Mouse (Mus musculus) gastrocnemius, postnatal 4 days (tissue): ENCODE results near the gene Tmem82. TPM values are rescaled to one million over a fixed set of nuclear protein-coding genes. Genes with fewer than 3 reads are reported as not detected.
"Not testable (repeated sequence)": the region's sequence is repeated elsewhere in the genome, so short reads cannot be mapped to it uniquely, and the experiment has no call there.

Experiments
- DNase-seq, 2 experiments: peaks; one replicate each; pipeline ENCODE4 v3.0.0; 2021 to 2022; ENCODE audit warnings: low spot score in 2 of 2, mixed read lengths in 2 of 2
- total RNA-seq, 2 experiments: library from RNA; stranded (reverse); gene quantifications; 2 replicates each; pipeline ENCODE4 v1.2.3; 2021

The Tmem82 gene
- total RNA-seq, 2 experiments from 2014 or later = 3.5 to 4.3 TPM

GRCm38 (mm10) chr4:141578833-141579232 lies 39.6 kb downstream of the Tmem82 start:
- DNase-seq = no peak

GRCm38 (mm10) chr4:141576877-141577276 lies 41.6 kb downstream of the Tmem82 start:
- DNase-seq = no peak

- no peak for DNase-seq
Measured at GRCm38 (mm10) chr4:141576404-141576803, 42.0 kb downstream of the Tmem82 start.

- DNase-seq = peak; percentile 81 to 86
Measured at GRCm38 (mm10) chr4:141574789-141575702, 43.4 kb downstream of the Tmem82 start.

GRCm38 (mm10) chr4:141573359-141573966 lies 45.0 kb downstream of the Tmem82 start:
- DNase-seq = no peak

- DNase-seq = no peak
Measured at GRCm38 (mm10) chr4:141572668-141573358, 45.6 kb downstream of the Tmem82 start.

GRCm38 (mm10) chr4:141571934-141572333 lies 46.5 kb downstream of the Tmem82 start:
- no peak for DNase-seq

- no peak for DNase-seq
Measured at GRCm38 (mm10) chr4:141571337-141571739, 47.1 kb downstream of the Tmem82 start.

GRCm38 (mm10) chr4:141570821-141571220 lies 47.6 kb downstream of the Tmem82 start:
- DNase-seq = no peak

GRCm38 (mm10) chr4:141570004-141570403 lies 48.4 kb downstream of the Tmem82 start:
- no peak for DNase-seq

- DNase-seq = no peak
Measured at GRCm38 (mm10) chr4:141568966-141569365, 49.5 kb downstream of the Tmem82 start.

- DNase-seq = not testable (repeated sequence)
Measured at GRCm38 (mm10) chr4:141567174-141567573, 51.3 kb downstream of the Tmem82 start.

GRCm38 (mm10) chr4:141566187-141566586 lies 52.2 kb downstream of the Tmem82 start:
- DNase-seq = no peak

- no peak for DNase-seq
Measured at GRCm38 (mm10) chr4:141565325-141565724, 53.1 kb downstream of the Tmem82 start.

GRCm38 (mm10) chr4:141564660-141565059 lies 53.8 kb downstream of the Tmem82 start:
- no peak for DNase-seq

GRCm38 (mm10) chr4:141564209-141564608 lies 54.2 kb downstream of the Tmem82 start:
- no peak for DNase-seq

Other genes with a start within 250 kb of the Tmem82 start
- 1 to 10 TPM; 1.6 to 2.6 TPM for gene Clcnka, start 219.9 kb downstream of the Tmem82 start, total RNA-seq
- under 1 TPM; 0.34 to 0.88 TPM for gene Clcnkb, start 202.6 kb downstream of the Tmem82 start, total RNA-seq
- gene Hspb7, start 197.9 kb downstream of the Tmem82 start, total RNA-seq = 100 to 1,000 TPM; 154 to 183 TPM
- not detected for gene Srarp, start 182.5 kb downstream of the Tmem82 start, total RNA-seq
- 10 to 100 TPM; 19.9 to 21.2 TPM for gene Zbtb17, start 174.0 kb downstream of the Tmem82 start, total RNA-seq
- gene Spen, start 80.0 kb downstream of the Tmem82 start, total RNA-seq = 10 to 100 TPM; 32.7 to 32.9 TPM
- gene Fblim1, start 12.5 kb downstream of the Tmem82 start, total RNA-seq = 10 to 100 TPM in 1 of 2 experiments, 1 to 10 TPM in 1; 7.4 to 10.6 TPM
- 10 to 100 TPM; 21.4 to 26.7 TPM for gene Slc25a34, start 5.2 kb upstream of the Tmem82 start, total RNA-seq
- 10 to 100 TPM; 32.9 to 35.5 TPM for gene Plekhm2, start 46.3 kb upstream of the Tmem82 start, total RNA-seq
- 1 to 10 TPM; 3.6 to 5.1 TPM for gene Rsc1a1, start 67.0 kb upstream of the Tmem82 start, total RNA-seq
- gene Ddi2, start 104.8 kb upstream of the Tmem82 start, total RNA-seq = 10 to 100 TPM; 42.4 to 50.2 TPM
- gene Agmat, start 128.0 kb upstream of the Tmem82 start, total RNA-seq = 1 to 10 TPM in 1 of 2 experiments, under 1 TPM in 1; 0.64 to 1.5 TPM
- gene Dnajc16, start 172.3 kb upstream of the Tmem82 start, total RNA-seq = 10 to 100 TPM; 10.5 to 10.9 TPM
- 10 to 100 TPM in 1 of 2 experiments, 1 to 10 TPM in 1; 9.3 to 10.8 TPM for gene Casp9, start 175.0 kb upstream of the Tmem82 start, total RNA-seq
- gene Cela2a, start 207.5 kb upstream of the Tmem82 start, total RNA-seq = not detected
- gene Ctrc, start 227.7 kb upstream of the Tmem82 start, total RNA-seq = not detected